Mouse (Mus musculus) cerebellum, postnatal 10 days (tissue): ENCODE data around the gene Cdk13.

ENCODE experiments used
- DNase-seq, 2 experiments: peaks; one replicate each; pipeline ENCODE4 v3.0.0; 2021; ENCODE audit warnings: mixed read lengths in 2 of 2

The Cdk13 gene

DNA sequence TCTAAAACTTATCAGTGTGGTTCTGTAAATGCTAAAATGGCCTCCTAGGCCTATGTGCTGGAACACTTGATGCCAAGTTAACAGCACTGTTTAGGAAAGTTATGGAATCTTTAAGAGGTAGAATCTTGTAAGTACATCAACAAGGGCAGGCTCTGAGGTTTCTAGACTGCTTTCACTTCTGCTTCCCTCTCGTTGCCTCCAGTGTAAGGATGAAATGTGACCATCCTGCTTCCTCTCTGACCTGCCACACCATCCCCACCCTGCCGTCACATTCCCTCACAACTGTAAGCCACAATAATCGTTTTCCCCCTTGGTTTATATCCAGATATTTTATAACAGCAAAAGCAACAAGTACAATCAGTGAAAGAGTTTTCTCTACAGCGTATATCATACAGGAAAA, 49.9 kb downstream of the Cdk13 start:
- DNase-seq: no peak

DNA sequence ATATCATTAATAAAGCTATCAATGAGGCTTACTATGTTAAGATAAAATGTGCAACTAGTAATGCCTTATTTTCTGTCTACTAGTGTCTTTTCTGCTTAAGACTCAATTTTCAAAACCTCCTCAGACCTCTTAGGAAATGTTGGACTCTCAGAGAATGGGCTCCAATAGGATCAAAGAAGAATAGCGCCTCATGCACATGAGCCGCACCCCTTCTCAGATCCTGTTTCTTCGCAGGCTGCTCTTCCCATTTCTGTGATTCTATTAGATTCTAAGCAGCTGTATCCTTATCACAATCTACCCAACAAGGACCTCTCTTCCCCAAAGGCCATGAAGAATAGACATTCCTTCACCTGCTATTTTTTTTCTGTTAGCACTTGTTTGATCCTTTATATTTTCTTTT, 76.1 kb downstream of the Cdk13 start:
- DNase-seq: no peak

- DNase-seq: no peak
Measured at GRCm38 (mm10) chr13:17727922-17728321, 77.0 kb downstream of the Cdk13 start.

- no peak for DNase-seq
Measured at GRCm38 (mm10) chr13:17717357-17717756, 87.5 kb downstream of the Cdk13 start.

- DNase-seq: no peak
Measured at GRCm38 (mm10) chr13:17708784-17709311, 96.0 kb downstream of the Cdk13 start.

- DNase-seq: no peak
Measured at GRCm38 (mm10) chr13:17705188-17705826, 99.6 kb downstream of the Cdk13 start.

DNA sequence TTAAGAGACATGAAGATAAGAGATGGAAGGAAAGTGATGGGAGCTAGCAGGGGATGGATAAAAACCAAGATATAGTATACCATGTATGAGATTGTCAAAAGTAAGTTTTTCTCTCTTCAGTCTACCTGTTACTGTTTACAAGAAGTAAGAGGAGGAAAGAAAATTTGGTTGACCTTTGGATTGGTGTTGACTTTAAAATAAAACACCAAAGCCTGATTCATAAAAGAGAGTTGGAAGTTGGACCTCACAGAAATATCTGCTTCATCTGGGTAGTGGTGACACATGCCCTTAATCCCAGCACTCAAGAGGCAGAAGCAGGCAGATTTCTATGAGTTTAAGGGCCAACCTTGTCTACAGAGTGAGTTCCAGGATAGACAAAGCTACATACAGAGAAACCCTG, 102.6 kb downstream of the Cdk13 start:
- no peak for DNase-seq

- no peak for DNase-seq
Measured at GRCm38 (mm10) chr13:17701322-17701721, 103.6 kb downstream of the Cdk13 start.

DNA sequence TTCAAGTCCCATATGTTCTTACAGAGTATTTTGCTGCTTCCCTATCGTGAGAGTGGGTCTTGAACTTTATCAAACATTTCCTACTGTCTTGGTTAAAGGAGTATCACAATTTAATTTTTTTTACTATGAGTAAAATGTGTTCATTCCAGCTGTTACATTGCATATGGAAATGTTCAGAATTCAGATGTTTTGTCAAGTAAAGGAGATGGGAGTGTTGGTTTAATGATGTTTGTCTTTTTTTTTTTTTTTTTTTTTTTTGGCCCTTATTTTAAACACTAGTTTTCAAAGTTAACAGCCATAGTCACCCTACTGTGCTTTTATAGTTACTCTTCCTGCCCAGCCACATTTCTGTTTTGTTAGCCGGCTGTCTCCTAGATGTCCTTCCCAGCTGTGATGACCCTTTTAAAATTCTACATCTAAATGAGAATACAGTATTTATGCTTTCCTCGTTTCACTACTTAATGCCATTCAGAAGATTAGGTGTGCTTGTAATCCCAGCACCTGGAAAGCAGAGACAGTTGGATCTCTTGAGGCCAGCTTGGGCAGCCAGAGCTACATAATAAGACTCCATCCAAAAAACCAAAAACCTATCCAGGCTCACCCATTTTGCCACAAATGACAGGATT, 104.7 kb downstream of the Cdk13 start:
- no peak for DNase-seq

DNA sequence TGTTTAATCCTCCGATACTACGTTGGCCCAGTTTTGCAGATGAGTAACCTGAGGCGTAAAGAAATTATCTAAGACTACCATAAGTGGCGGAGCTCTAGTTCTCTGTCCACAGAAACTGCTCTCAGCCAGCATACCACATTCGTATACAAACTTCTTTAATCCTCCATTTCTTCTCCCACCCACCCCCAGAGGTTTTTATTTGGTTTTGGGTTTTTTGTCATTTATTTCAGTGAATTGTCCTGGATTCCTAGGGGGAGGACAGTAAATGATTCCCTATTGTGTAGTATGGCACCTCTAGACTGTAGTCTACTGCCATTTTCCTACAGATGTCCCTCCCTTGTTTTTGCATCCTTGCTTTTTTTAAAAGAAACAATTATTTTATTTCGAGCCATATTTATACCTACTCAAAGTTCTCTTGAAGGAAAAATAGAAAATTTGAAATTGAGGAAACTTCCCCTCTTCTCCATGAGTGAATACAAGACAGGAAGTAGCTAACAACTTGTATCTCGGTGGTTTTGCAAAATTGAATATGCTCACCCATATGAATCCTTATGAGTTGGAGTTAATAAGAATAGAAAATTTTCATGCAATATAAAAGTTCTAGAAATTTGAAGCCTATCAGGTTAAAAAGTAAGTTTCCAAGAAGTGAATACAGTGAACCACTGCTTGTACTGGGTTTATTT, 108.9 kb downstream of the Cdk13 start:
- DNase-seq: no peak

GRCm38 (mm10) chr13:17694911-17695699, 109.8 kb downstream of the Cdk13 start, which contains the start of the genes Mplkip and Sugct:
TSS of gene Mplkip (plus strand) at chr13:17695192.
TSS of gene Sugct (minus strand) at chr13:17695553.
- peak; percentile 100 for DNase-seq

DNA sequence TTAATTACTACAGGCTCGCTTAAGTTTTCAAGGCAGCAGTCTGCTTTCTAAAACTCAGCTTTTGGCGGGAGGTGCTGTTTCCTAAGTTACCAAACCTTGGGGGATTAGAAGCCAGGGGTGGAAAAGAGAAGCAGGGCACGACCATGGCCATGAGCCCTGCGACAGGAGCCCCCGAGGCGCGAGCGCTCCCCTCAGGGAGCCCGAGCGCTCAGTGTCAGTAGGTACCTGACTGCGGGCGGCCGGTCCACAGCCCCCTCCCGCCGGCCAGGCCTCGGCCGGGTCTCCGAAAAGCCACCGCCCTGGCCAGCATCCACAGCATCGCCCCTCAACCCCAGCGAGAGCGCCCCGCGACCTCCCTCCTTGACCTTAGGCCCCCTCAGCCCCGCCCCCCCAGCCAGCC, 110.5 kb downstream of the Cdk13 start:
- DNase-seq: no peak

GRCm38 (mm10) chr13:17693816-17694215, 111.1 kb downstream of the Cdk13 start:
- peak; percentile 8 to 30 for DNase-seq

- DNase-seq: no peak
Measured at GRCm38 (mm10) chr13:17691436-17691835, 113.5 kb downstream of the Cdk13 start.

GRCm38 (mm10) chr13:17690686-17691085, 114.2 kb downstream of the Cdk13 start:
- DNase-seq: no peak

DNA sequence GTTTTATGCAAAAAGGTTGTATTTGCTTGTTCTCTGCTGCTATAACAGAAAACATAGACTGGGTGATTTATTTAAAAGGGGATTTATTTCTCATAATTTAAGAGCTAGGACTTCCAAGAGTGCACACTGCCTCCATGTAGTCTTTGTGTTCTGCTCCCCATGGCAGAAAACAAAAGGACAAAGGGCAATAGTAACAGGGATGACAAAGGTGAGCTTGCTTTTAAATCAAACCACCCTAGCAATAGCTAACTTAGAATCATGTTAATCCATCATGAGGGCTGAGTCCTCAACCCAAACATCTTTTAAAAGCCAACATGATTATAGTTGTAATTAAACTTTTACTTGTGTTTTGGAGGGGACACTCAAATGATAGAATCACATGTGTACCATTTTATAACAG, 115.4 kb downstream of the Cdk13 start:
- DNase-seq: no peak

GRCm38 (mm10) chr13:17671122-17671521, 133.8 kb downstream of the Cdk13 start:
- no peak for DNase-seq

GRCm38 (mm10) chr13:17667380-17667779, 137.5 kb downstream of the Cdk13 start:
- no peak for DNase-seq
